Mouse (Mus musculus) forebrain, embryonic 14.5 days (tissue): Measurements from ENCODE around the gene Lrrc10b. TPM values are rescaled to one million over a fixed set of nuclear protein-coding genes. Genes with fewer than 3 reads are reported as not detected.
A peak's percentile ranks its signal among the peaks of the same experiment; 100 is the strongest.

Experiments
- ATAC-seq: fragments of 200-750 bp; cut with Nextera tagmentation; 2 replicates; pipeline ENCODE4 v1.8.0; 2017; ENCODE audit warnings: mild to moderate bottlenecking, moderate library complexity
- DNase-seq: peaks from one replicate; pipeline ENCODE4 v3.0.0-alpha.2; 2015; ENCODE audit warnings: low spot score
- H3K27ac ChIP-seq: fragments of 300-500 bp; sonication (generic); 2 replicates; pipeline ENCODE4 v1.5.1; 2014; ENCODE audit warnings: low read depth, mild to moderate bottlenecking, control low read depth, low read length, moderate library complexity
- H3K27me3 ChIP-seq: fragments of 300-500 bp; sonication (generic); replicated peaks from 2 replicates; pipeline ENCODE4 v1.6.1; 2014; ENCODE audit warnings: low read length, control low read depth, mixed read lengths; ENCODE audit not compliant: control insufficient read depth, insufficient read depth
- H3K36me3 ChIP-seq: fragments of 300-500 bp; sonication (generic); 2 replicates; pipeline ENCODE4 v1.6.1; 2014; ENCODE audit warnings: low read length, control low read depth; ENCODE audit not compliant: control insufficient read depth, insufficient read depth
- H3K4me1 ChIP-seq: fragments of 300-500 bp; sonication (generic); 2 replicates; pipeline ENCODE4 v1.6.1; 2014; ENCODE audit warnings: antibody characterized with exemption, low read length, control low read depth; ENCODE audit not compliant: control insufficient read depth, insufficient read depth
- H3K4me2 ChIP-seq: fragments of 300-500 bp; sonication (generic); 2 replicates; pipeline ENCODE4 v1.6.1; 2014; ENCODE audit warnings: mild to moderate bottlenecking, control low read depth, low read length
- H3K4me3 ChIP-seq: fragments of 300-500 bp; sonication (generic); 2 replicates; pipeline ENCODE4 v1.5.1; 2014; ENCODE audit warnings: low read depth, low read length, control low read depth
- H3K9ac ChIP-seq: fragments of 300-500 bp; sonication (generic); 2 replicates; pipeline ENCODE4 v1.6.1; 2014; ENCODE audit warnings: mild to moderate bottlenecking, low read length, control low read depth, moderate library complexity
- H3K9me3 ChIP-seq: fragments of 300-500 bp; sonication (generic); replicated peaks from 2 replicates; pipeline ENCODE4 v1.6.1; 2016; ENCODE audit warnings: low read length, control low read depth, mixed read lengths; ENCODE audit not compliant: control insufficient read depth
- WGBS: fragments of 180-500 bp; shearing (Covaris S2); extraction: QIAGEN DNeasy Blood & Tissue Kit; methylation state at CpG from one replicate; pipeline ENCODE4 v1.1.7; 2014; 5-methylcytosine and 5-hydroxymethylcytosine counted together
- polyA plus RNA-seq: library from polyadenylated mRNA; unstranded; fragments of >200 nt; fragmentation: Nextera tagmentation; extraction: Ambion mirVana; gene quantifications from 2 replicates; pipeline ENCODE4 v1.2.1, GENCODE M21; 2014

The Lrrc10b gene
- polyA plus RNA-seq, 1 experiment from 2014 or later = 0.76 TPM

- 81% methylated on average over 4 of the region's 4 CpGs for WGBS
- H3K4me1 ChIP-seq = peaks cover 11% of the 10 kb centered on the region; the same call in 1 of the 2 replicates
- no peak for ATAC-seq
- DNase-seq = no peak
- H3K4me3 ChIP-seq = no peak overlapping the region
- no peak overlapping the region for H3K27ac ChIP-seq
- H3K9me3 ChIP-seq = no peaks in the 10 kb centered on the region
- no peak overlapping the region for H3K4me2 ChIP-seq
- no peak overlapping the region for H3K9ac ChIP-seq
- peaks cover 38% of the 10 kb centered on the region for H3K27me3 ChIP-seq
- no peaks in the 10 kb centered on the region for H3K36me3 ChIP-seq
Measured at GRCm38 (mm10) chr19:10454718-10455436, 2.4 kb downstream of the Lrrc10b start.

- Histone ChIP-seq H3K4me3 (no peak overlapping the region), H3K36me3 (peaks cover 6% of the 10 kb centered on the region)
Measured at GRCm38 (mm10) chr19:10449708-10450107, 7.6 kb downstream of the Lrrc10b start.

DNA sequence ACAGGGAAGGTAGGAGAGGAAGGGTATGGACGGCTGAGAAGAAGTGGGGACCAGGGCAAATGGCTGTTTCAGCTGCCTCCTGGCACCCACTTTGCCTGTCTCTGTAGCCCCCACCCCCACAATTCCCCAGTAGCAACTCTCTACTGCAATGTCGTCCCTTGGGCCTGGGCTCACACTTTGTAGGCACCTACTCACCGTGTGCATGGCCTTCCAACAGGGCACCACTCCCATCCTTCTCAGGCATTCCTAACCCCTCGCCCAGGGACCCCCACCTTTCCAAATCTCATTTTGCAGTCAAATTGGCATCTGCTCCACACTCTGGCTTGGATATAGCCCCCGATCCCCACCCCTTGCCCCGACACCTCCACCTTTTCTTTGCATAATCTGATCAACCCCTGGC lies 8.1 kb downstream of the Lrrc10b start:
- no peak for DNase-seq
- Histone ChIP-seq H3K9ac (no peak overlapping the region), H3K4me3 (no peak overlapping the region), H3K4me1 (no peaks in the 10 kb centered on the region), H3K9me3 (no peaks in the 10 kb centered on the region), H3K4me2 (no peak overlapping the region), H3K27me3 (no peaks in the 10 kb centered on the region), H3K27ac (no peak overlapping the region), H3K36me3 (peaks cover 6% of the 10 kb centered on the region)
- peak; percentile 35; the same call in 1 of the 2 replicates for ATAC-seq
- 72% methylated on average over 6 of the region's 6 CpGs for WGBS

More at GRCm38 (mm10) chr19:10449708-10450107, 7.6 kb downstream of the Lrrc10b start:
- Histone ChIP-seq H3K9me3 (no peaks in the 10 kb centered on the region), H3K27me3 (no peaks in the 10 kb centered on the region), H3K27ac (no peak overlapping the region), H3K4me1 (no peaks in the 10 kb centered on the region), H3K4me2 (no peak overlapping the region), H3K9ac (no peak overlapping the region)
- peak; percentile 93 for DNase-seq
- 4% methylated on average over 3 of the region's 3 CpGs for WGBS
- peak; percentile 78 for ATAC-seq

- 91% methylated on average over 7 of the region's 7 CpGs for whole genome bisulfite sequencing
- no peak for DNase-seq
Measured at GRCm38 (mm10) chr19:10448275-10448674, 9.0 kb downstream of the Lrrc10b start.

DNA sequence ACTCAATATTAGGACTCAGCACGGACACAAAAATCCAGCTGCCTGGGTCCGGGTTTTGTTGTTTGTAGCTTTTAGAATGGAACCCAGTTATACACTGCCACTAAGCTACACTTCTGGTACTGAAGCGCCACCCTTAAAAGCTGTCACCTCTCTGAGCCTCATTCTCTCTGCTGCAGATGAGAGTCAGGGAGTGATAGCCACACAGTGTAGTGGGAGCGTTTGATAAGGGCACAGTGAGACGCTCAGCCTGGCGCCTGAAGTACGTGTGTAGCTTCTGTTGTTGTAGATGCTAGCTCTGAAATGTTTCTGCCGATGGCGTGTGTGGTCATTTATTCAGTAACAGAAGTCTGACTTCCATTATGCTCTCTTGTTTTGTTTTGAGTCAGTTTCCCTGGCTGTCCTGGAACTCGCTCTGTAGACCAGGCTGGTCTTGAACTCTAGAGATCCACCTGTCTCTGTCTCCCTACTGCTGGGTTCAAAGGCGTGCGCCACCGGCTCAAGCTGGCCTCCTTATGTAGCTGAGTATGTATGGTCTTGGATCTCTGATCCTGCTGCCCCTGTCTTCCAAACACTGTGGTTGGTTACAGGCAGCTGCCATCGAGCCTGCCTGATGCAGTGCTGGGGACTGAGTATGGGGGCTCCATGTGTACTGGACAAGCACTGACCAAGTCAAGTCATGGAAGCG lies 12.4 kb downstream of the Lrrc10b start:
- H3K36me3 ChIP-seq = peaks cover 18% of the 10 kb centered on the region
- no peak overlapping the region for H3K27ac ChIP-seq
- DNase-seq = no peak
- no peak overlapping the region for H3K4me3 ChIP-seq
- no peak overlapping the region for H3K4me2 ChIP-seq
- H3K27me3 ChIP-seq = no peaks in the 10 kb centered on the region
- no peak for ATAC-seq
- H3K9me3 ChIP-seq = no peaks in the 10 kb centered on the region
- no peaks in the 10 kb centered on the region for H3K4me1 ChIP-seq
- 92% methylated on average over 15 of the region's 15 CpGs for WGBS
- no peak overlapping the region for H3K9ac ChIP-seq

More at GRCm38 (mm10) chr19:10448275-10448674, 9.0 kb downstream of the Lrrc10b start:
- Histone ChIP-seq H3K27ac (no peak overlapping the region), H3K27me3 (no peaks in the 10 kb centered on the region), H3K36me3 (peaks cover 10% of the 10 kb centered on the region), H3K9ac (no peak overlapping the region), H3K4me3 (no peak overlapping the region), H3K4me1 (no peaks in the 10 kb centered on the region), H3K9me3 (no peaks in the 10 kb centered on the region), H3K4me2 (no peak overlapping the region)
- no peak for ATAC-seq

DNA sequence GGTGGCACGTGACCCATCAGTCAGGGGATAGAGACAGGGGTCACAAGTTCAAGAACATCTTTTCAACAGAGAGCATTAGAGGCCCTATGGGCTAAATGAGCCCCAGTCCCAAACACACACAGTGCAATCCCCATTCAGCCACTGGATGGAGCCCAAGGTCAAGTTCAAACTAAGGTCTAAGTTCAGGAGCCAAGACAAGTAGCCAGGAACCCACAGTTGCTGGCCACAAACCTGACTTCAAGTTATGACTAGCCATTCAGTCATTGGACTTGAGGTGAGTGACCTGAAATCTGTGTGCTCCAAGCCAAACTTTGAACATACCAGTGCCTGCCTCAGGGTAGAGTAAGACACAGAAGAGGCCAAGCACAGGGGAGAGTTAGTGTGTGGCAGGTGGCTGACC lies 19.8 kb downstream of the Lrrc10b start:
- no peak overlapping the region for H3K9ac ChIP-seq
- WGBS = 47% methylated on average over 1 of the region's 1 CpGs
- no peaks in the 10 kb centered on the region for H3K4me1 ChIP-seq
- no peaks in the 10 kb centered on the region for H3K27me3 ChIP-seq
- no peak overlapping the region for H3K27ac ChIP-seq
- H3K4me2 ChIP-seq = no peak overlapping the region
- H3K9me3 ChIP-seq = no peaks in the 10 kb centered on the region
- no peak for ATAC-seq
- no peak overlapping the region for H3K4me3 ChIP-seq
- H3K36me3 ChIP-seq = 0 out of 2 replicates have a peak, but pooled peaks cover 11% of the 10 kb centered on the region
- DNase-seq = no peak

DNA sequence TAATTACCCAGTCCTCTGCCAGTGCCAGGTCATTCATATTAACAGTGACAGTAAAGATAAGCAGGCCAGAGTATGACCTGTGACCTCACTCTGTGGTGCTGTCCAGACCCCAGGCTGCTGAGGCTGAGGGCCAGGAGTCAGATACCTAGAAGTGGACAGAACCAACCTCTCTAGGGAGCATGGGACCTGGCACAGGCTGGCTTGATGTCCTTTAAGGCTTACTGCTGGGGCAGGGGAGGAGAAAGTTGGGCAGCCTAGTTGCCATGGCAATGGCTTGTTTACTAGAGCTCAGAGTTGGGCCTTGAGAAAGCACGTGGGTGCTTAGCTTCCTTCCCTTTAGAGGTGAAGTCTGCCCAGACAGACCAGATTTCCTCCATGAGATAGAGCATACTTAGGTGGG lies 20.5 kb downstream of the Lrrc10b start:
- H3K4me2 ChIP-seq = no peak overlapping the region
- 0 out of 2 replicates have a peak, but pooled peaks cover 11% of the 10 kb centered on the region for H3K36me3 ChIP-seq
- no peak for DNase-seq
- H3K27me3 ChIP-seq = no peaks in the 10 kb centered on the region
- ATAC-seq = no peak
- WGBS = 14% methylated on average over 1 of the region's 1 CpGs
- no peak overlapping the region for H3K9ac ChIP-seq
- no peak overlapping the region for H3K4me3 ChIP-seq
- H3K9me3 ChIP-seq = no peaks in the 10 kb centered on the region
- no peak overlapping the region for H3K27ac ChIP-seq
- H3K4me1 ChIP-seq = no peaks in the 10 kb centered on the region

- no peaks in the 10 kb centered on the region for H3K9me3 ChIP-seq
- no peak overlapping the region for H3K27ac ChIP-seq
- DNase-seq = peak; percentile 80
- H3K36me3 ChIP-seq = 0 out of 2 replicates have a peak, but pooled peaks cover 11% of the 10 kb centered on the region
- no peak overlapping the region for H3K4me2 ChIP-seq
- H3K4me3 ChIP-seq = no peak overlapping the region
- WGBS = 38% methylated on average over 3 of the region's 3 CpGs
- no peak; the same call in 1 of the 2 replicates for ATAC-seq
- no peak overlapping the region for H3K9ac ChIP-seq
- H3K4me1 ChIP-seq = no peaks in the 10 kb centered on the region
- no peaks in the 10 kb centered on the region for H3K27me3 ChIP-seq
Measured at GRCm38 (mm10) chr19:10435908-10436307, 21.4 kb downstream of the Lrrc10b start.

DNA sequence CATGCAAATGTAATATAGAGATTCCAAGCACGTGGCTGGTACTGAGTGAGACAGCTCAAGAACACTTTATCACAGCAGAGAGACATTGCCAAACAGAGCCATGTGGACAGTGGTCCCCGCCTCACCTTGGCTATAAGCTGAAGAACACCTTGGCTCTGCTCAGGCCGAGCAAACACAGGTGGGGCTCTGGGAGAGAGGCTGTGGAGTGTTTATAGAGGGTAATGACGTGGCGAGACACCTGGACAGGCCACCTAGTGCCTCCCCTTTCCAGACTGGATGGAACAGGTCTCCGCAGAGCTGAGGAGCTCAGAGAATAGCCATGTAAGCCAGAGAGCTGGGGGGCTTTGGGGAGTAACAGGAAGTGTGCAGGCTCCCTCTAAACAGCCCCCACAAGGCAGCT lies 22.3 kb downstream of the Lrrc10b start:
- DNase-seq = no peak
- 72% methylated on average over 6 of the region's 6 CpGs for WGBS
- Histone ChIP-seq H3K27ac (no peak overlapping the region), H3K4me1 (no peaks in the 10 kb centered on the region; the same call in 1 of the 2 replicates), H3K27me3 (no peaks in the 10 kb centered on the region), H3K36me3 (0 out of 2 replicates have a peak, but pooled peaks cover 4% of the 10 kb centered on the region), H3K4me2 (no peak overlapping the region), H3K9me3 (no peaks in the 10 kb centered on the region), H3K9ac (no peak overlapping the region), H3K4me3 (no peak overlapping the region)
- ATAC-seq = no peak
